Mouse (Mus musculus): Measurements from ENCODE around the gene Gm13889.

DNA sequence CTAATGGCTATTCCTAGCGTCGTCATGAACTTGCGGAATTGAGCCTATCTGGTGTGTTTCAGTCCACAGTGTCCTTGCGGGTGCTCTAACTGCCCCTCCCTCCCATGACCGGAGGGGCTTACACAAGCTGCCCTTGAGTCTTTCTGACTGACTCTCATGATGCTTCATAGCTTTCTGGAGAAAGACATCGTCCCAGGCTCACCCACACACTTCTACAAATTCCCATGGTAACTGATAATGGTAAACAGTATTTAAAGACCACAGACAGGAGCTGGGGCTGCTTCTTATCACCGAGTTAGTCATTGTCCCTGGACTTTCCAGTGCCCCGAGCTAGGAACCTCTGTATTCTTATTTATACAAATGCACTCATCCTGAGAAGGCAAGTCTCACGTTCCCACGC is 28.1 kb downstream of the Gm13889 start:
- TF ChIP-seq CTCF (IDR thresholded peaks at IDR 0.05; ENCODE audit: insufficient read depth, low read length): no peak
- no peak for TF ChIP-seq POLR2A (IDR thresholded peaks at IDR 0.05; ENCODE audit: borderline replicate concordance, extremely low read depth, low read depth, low read length)

All from lung, adult 2 months (tissue).